Mouse (Mus musculus) adrenal gland, postnatal 14 days (tissue): ENCODE data around the gene Gm11985. TPM values are rescaled to one million over a fixed set of nuclear protein-coding genes. Genes with fewer than 3 reads are reported as not detected.

Experiments
- DNase-seq: peaks from one replicate; pipeline ENCODE4 v3.0.0; 2021; ENCODE audit warnings: mixed read lengths
- total RNA-seq: library from RNA; stranded (reverse); gene quantifications from 2 replicates; pipeline ENCODE4 v1.2.3, GENCODE M21; 2021

Gene Gm11985
- total RNA-seq, 1 experiment from 2014 or later: not detected

DNA sequence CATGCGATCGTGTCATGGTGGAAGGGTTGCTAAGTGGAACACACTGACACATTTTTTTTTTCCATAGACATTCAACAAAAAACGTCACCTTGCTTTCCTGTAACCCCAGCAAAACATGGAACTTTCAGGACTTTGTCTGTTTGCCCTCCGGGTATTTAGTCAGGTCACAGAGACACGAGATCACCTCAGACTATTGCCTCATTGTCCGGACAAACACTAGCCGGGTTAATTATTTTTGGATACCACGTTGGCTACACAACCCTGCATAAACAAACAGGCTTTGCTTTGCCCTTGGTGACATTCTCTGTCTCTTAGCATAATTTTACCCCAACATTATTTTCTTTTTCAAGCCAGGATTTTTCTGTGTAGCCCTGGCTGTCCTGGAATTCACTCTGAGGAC, 35.3 kb downstream of the Gm11985 start:
- no peak for DNase-seq

DNA sequence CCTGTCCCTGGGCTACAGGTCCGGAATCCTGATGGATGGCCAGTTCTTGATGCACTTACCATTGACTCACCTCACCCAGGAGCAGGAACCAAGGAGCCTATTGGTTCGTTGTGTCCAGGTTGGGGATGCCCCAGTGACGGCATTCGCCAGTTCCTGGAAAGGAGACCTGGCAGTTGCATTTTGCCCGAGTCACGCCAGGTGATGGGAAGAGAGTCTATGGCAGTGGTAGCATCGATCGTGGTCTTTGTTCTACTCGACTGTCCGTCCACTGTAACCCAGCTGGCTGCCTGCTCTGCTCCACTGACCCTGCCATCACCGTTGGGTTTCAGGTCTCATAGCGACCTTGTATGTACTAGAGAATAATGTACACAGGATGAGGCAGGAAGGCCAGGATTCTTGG, 36.0 kb downstream of the Gm11985 start:
- no peak for DNase-seq

GRCm38 (mm10) chr11:7150511-7150910, 37.9 kb downstream of the Gm11985 start:
- no peak for DNase-seq

DNA sequence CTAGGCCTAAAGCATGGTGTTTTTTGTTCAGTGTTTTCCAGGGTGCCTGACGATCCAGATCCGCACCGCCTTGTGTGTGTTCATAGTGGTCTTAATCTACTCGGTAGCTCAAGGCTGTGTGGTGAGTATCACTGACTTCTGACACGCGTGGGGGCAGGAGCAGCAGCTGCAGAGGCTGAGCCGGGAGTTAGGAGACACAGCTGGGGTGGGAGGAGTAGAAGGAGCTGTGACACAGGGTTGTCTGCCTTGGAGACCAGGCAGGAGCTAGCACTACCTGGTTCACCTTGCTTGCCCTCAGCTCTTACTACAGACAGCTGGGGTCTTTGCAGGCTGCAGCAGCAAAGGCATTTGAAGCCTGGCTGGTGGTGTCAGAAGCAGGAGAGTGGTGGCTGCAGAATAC, 38.9 kb downstream of the Gm11985 start:
- DNase-seq: no peak

DNA sequence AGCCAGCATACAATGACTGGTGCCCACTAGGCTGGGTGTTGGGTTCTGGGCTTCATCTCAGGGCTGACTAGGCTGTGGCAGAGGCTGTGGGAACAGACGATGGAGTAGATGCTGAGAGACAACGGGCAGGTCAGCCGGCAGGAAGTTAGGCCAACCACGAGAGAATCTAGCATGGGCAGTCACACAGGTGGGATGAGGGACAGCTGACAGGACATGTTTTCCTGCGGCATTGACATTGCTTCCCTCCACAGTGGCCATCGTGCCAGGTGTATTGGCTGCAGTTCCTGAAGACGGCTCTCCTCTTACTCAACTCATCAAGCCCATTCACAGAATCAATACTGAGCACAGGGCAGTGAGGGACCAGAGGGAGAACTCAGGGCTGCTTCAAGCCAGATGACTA, 40.4 kb downstream of the Gm11985 start:
- no peak for DNase-seq

- DNase-seq: no peak
Observed at GRCm38 (mm10) chr11:7147536-7147935, 40.8 kb downstream of the Gm11985 start.

DNA sequence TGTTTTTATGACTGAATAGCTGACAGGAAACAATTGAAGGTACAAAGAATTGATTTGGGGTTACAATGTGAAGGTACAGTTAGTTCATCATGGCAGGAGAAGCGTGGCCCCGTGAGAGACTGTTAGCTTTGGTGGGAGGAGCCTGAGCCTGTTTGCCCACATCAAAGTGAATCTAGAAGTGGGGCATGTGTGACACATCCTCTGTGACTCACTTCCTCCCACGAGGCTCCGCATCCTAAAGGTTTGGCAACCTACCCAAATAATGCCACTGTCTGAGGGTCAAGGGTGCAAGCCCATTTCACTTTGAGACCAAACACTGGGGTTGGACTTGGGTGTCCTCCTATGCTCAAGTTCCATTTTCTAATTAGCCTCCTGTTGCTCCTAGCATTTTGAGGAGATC, 43.1 kb downstream of the Gm11985 start:
- peak; percentile 52 for DNase-seq

DNA sequence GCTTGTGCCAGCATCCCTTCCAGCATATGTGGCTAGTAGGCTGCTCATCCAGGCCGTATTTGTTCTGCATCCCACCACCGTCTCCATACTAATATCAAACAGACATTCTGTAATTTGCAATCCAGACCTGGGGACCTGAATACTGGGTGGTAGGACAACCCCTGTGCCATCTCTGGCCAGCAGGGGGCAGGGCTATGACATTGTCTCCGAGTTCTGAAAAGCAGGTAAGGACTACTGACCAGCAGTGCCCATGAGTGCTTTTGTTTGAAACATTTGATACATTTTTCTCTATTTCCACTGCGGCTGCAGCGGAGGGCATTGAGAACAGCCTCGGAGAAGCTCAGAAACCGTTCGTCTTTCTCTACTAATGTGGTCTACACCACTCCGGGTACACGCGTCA, 44.0 kb downstream of the Gm11985 start:
- DNase-seq: no peak

- peak; percentile 76 for DNase-seq
Observed at GRCm38 (mm10) chr11:7142725-7143124, 45.6 kb downstream of the Gm11985 start.

DNA sequence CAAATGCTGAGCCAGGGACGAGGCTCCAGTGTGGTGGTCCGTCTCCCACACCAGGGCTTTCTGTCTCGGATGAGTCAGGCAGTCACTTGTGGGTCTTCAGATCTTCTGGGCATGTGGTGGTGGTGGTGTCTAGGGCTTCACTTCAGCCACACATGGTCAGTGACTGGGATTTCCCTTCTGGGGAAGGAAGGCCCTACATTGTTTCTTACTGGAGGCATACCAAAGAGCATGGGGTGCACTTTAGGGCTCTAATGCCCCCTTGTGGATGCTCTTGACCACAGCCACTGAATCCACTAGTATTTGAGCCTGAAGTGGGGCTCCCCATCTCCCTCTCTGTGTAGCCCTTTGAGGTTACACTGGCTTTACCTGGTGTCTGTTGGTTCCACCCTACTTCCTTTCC, 47.9 kb downstream of the Gm11985 start:
- peak; percentile 59 for DNase-seq

GRCm38 (mm10) chr11:7138370-7138769, 50.0 kb downstream of the Gm11985 start:
- no peak for DNase-seq

GRCm38 (mm10) chr11:7136246-7136855, 52.0 kb downstream of the Gm11985 start:
- no peak for DNase-seq

GRCm38 (mm10) chr11:7135763-7136162, 52.6 kb downstream of the Gm11985 start:
- peak; percentile 65 for DNase-seq

DNA sequence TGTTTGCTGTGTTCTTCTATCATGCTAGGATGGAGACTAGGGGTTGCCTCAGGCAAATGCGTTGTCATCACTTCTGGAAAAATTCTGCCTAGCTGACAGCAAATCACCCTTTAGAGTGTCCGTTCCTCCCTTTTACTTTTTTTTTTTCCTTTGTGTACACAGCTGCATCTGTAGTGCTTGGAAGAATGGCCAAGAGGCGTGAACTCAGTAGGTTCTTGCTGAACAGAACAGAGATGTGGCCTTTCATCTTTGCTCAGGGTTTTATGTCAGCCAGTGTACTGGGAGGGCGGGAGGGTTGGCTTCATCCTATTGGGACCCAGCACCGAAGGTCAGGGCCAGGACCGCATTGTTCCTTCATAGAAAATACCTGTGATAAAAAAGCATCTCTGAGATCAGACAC, 53.1 kb downstream of the Gm11985 start:
- no peak for DNase-seq

DNA sequence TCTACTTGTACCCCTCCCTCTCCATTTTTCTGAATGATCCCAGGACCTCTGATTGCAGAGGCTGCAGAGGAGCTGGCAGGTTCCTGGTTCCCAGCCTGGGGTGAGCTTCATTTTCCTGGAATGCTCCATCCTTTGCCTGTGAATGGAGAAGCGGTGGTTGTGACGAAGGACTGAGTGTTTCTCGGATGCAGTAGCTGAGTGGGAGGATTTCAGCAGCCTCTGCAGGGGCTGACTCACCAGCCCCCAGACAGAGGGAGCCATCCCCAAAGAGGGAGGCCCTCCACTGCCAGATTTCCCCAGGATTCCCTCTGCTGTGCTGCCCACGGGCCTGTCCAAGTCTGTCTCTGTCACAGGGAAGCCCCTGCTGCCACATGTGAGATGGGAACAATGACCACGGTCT, 54.0 kb downstream of the Gm11985 start:
- no peak for DNase-seq

DNA sequence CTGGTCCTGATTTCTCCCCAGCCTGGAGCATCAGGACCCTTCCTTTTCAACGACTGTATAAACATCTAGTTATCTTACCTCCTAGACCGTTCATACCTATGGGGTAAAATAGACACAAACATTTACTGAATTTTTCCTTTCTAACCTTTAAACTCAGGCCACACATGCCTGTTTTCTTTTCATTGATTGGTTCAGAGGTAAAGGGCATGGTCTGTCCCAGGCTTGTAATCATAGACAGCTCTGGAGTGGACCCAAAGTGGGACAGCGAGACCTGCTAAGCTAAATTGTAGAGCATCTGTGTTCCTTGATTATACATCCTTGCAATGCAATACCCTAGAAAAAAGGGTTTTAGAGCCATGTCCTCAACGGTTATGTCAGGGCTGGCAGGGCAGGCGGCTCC, 54.6 kb downstream of the Gm11985 start:
- no peak for DNase-seq

Other genes starting within 250 kb of the Gm11985 start
- gene Adcy1, start 125.1 kb downstream of the Gm11985 start, total RNA-seq: 2.9 and 3.7 TPM in 2 replicates
- 3.5 and 20.9 TPM in 2 replicates for gene Igfbp1, start 9.2 kb upstream of the Gm11985 start, total RNA-seq
- gene Igfbp3, start 25.4 kb upstream of the Gm11985 start, total RNA-seq: 65.5 and 97.6 TPM in 2 replicates